ENCODE assay signal across 11 mouse cellular contexts in genomic region chr15:78779253-78779652, GRCm38 (mm10). TPM values are rescaled to one million over a fixed set of nuclear protein-coding genes. Genes with fewer than 3 reads are reported as not detected.
A peak's percentile ranks its signal among the peaks of the same experiment; 100 is the strongest.
DNase-seq lines count a peak whose midpoint lies in the region; ATAC-seq and TF ChIP-seq lines count a peak whose summit lies in the region.
"Had no signal": no experiment of that assay in that cellular context is flagged by ENCODE, and none has a peak within 500 bp of the region (broad histone marks: within the 10 kb centered on the region; RNA-seq: fewer than 3 reads in every experiment).

No protein-coding gene starts in this region.

- ATAC-seq in megakaryocyte, adult 5-6 weeks (ENCODE audit: poor library complexity, severe bottlenecking): 0 out of 2 replicates have a peak, but pooled peaks have one; percentile 33
- no peak for ATAC-seq in erythroblast, adult 5-6 weeks (replicated peaks; ENCODE audit: low FRiP score, poor library complexity, severe bottlenecking)

- peak; percentile 40 for TF ChIP-seq CTCF in gastrocnemius, adult 2 months (IDR thresholded peaks at IDR 0.05)
- TF ChIP-seq CTCF in lung, adult 2 months (IDR thresholded peaks at IDR 0.05; ENCODE audit: insufficient read depth, low read length): 0 out of 2 replicates have a peak, but pooled peaks have one; percentile 17

- H3K4me3 ChIP-seq in gastrocnemius, adult 2 months: peak overlapping the region; percentile 30; the same call in 1 of the 2 replicates
- H3K4me3 ChIP-seq in lung, adult 2 months (replicated peaks; ENCODE audit: extremely low read depth, low read depth, low read length): no peak overlapping the region

- WGBS in lung, adult 2 months: 77% methylated on average over 8 of the region's 8 CpGs

- H3K4me1 ChIP-seq in lung, adult 2 months (ENCODE audit: control insufficient read depth, insufficient read depth, low read length): peaks cover 7% of the 10 kb centered on the region

- TF ChIP-seq POLR2A in lung, adult 2 months (IDR thresholded peaks at IDR 0.05; ENCODE audit: borderline replicate concordance, extremely low read depth, low read depth, low read length): no peak

- no peak for DNase-seq in gastrocnemius, adult 2 months
- DNase-seq in gastrocnemius, postnatal 10 days: no peak
- DNase-seq in lung, adult 2 months: no peak
- no peak for DNase-seq in lung, adult 18-20 months
- peak; percentile 45 for DNase-seq in ZHBTc4 (ENCODE audit: low read depth, low spot score)
- no peak for DNase-seq in frontal cortex, postnatal 14 days (ENCODE audit: low spot score in 2 of 2)
- DNase-seq: adrenal gland, adult 8-10 months; cerebellum, adult 9-10 months; lung, postnatal 4 days had no signal

- H3K27ac ChIP-seq in gastrocnemius, adult 2 months: peak overlapping the region; percentile 63

- intact Hi-C loops in gastrocnemius, adult 2 months (cut with DNase I): loop anchor here (5.0 kb wide), 1 partner anchor 57 kb away; no protein-coding TSS in a partner anchor

RNA-seq across cellular contexts. Expression of gene Mfng, which starts 6.0 kb away (rescaled TPM):
- total RNA-seq in gastrocnemius, adult 2 months (2021): 1 to 10 TPM; 2.6 to 3.1 TPM
- 1 to 10 TPM; 7.9 to 9.5 TPM for total RNA-seq in gastrocnemius, postnatal 10 days (2021)
- polyA plus RNA-seq in lung, adult 2 months (2012; rRNA removed): 78.0 and 98.3 TPM in 2 replicates
- total RNA-seq in megakaryocyte, adult 5-6 weeks (2015): 8.8 and 9.8 TPM in 2 replicates
- 5.7 and 5.8 TPM in 2 replicates for total RNA-seq in megakaryocyte, adult 5-6 weeks (2017)
- 0.38 and 1.7 TPM in 2 replicates for total RNA-seq in erythroblast, adult 5-6 weeks (2015; ENCODE audit: low replicate concordance)
- total RNA-seq in erythroblast, adult 5-6 weeks (2017; ENCODE audit: low replicate concordance): 0.17 and 0.98 TPM in 2 replicates

RNA-seq across cellular contexts. Expression of gene Card10, which starts 23.6 kb away (rescaled TPM):
- total RNA-seq in gastrocnemius, adult 2 months (2021): 1 to 10 TPM; 6.1 to 6.8 TPM
- total RNA-seq in gastrocnemius, postnatal 10 days (2021): 10 to 100 TPM in 1 of 2 experiments, 1 to 10 TPM in 1; 9.3 to 11.3 TPM
- polyA plus RNA-seq in lung, adult 2 months (2012; rRNA removed): 61.5 and 73.5 TPM in 2 replicates
- total RNA-seq in megakaryocyte, adult 5-6 weeks (2015): 2.3 and 2.7 TPM in 2 replicates
- 0.92 and 1.1 TPM in 2 replicates for total RNA-seq in megakaryocyte, adult 5-6 weeks (2017)
- 0.58 TPM in 1 of 2 replicates, not detected in the other for total RNA-seq in erythroblast, adult 5-6 weeks (2015; ENCODE audit: low replicate concordance)
- 0.56 TPM in 1 of 2 replicates, not detected in the other for total RNA-seq in erythroblast, adult 5-6 weeks (2017; ENCODE audit: low replicate concordance)
